Mouse (Mus musculus) adipocyte (in vitro differentiated cells): ENCODE measurements around the gene Sh2d5.

Experiments used
- DNase-seq: peaks from one replicate; pipeline ENCODE4 v3.0.0-alpha.2; 2016; ENCODE audit warnings: low spot score

Sh2d5 gene

DNA sequence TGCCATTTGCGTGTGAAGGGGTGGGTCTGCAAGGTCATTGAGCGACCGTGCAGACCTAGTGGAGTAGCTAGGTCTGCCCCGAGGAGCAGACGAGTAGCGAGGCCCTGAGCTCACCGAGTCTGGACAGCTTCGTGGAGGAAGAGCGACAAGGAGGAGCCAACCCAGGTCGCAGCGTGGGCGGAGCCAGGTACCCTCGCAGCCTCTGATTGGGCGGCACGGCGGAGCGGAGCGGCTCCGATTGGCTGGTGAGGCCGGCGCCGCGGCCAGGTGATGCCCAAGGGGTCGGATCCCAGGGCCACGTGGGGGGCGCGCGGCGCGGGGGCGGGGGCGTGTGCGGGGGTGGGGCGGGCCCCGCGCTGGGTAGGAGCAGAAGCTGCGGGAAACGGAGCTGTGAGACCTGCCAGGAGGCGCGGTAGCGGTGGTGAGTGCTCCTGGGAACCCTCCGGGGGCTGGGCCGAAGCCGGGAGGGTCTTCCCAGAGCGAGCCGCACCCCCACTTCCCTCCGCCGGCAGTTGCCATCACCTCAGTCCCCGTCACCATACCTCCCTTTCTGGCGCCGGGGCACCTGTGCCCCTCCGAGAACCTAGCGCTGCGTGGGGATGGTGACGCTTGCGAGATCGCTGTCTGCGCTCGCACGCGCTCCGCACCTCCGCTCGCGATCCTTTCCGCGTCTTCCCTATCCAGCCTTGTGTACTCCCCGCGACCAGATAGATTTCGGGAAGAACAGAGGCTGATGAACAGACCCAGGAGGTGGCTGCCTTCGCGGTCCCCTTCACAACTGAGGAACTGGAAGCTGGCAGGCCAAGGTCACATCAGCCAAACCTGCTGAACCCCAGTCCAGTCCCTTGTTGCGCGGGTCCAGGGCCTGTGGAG is at the start of gene Sh2d5, which contains the start of gene Kif17:
Gene Sh2d5 (plus strand): TSS at position 316 of the 873 bp plus-strand sequence.
Gene Kif17 (plus strand): TSS at position 348 of the 873 bp plus-strand sequence.
- DNase-seq = no peak

DNA sequence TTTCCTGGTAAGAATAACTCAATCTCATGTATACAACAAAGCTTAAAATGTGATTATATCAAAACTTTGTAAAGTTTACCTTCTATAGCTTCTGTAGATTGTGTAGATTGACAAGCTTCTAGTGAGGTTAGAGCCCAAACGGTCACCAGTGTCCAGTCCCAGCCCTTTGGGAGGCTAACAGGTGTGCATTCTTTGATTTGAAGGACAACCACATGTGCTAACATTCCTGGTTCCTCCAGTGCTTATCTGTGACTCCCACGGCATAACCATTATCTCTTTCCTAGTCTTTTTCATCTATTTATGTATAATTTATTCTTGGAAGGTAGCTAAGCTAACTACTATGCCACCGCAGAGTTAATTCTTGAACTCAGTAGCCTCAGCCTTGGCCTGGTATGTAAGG is 49.4 kb upstream of the Sh2d5 start:
- no peak for DNase-seq

DNA sequence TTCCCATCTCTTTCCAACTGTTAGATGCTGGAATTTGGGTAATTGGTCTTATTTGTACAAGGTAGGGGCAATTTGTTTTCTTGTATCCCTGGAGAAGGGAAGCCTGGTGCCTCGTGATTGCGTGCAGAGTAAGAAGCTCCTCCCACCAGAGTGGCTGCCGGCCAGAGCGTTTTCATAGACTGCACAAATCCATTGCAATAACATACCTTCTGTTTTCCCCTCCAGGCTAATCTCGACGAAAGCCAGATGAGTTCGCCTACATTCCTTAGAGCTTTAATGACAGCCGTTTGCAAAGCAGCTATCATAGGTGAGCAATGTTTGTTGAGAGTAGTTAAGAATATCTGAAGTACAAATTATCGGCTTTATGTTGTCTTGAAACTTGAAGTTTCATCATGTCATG is 48.5 kb upstream of the Sh2d5 start:
- no peak for DNase-seq

DNA sequence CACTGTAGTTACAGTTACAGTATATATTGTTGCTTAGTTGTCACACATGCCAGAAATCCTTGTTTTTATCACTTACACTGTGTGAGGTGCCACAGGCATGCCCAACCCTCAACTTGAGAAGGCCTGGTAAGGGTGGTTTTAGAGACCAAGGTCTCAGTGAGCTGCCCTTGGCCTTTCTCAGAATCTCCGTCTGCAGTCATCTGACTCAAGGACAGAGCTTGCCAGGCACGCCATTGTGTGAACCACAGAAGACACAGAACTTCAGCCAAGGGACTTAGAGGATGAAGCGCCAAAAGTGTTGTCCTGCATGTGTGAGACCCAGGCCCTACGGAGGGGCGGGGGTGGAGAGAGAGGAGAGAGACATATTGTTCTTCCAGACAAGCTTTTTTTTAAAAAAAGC is 40.1 kb upstream of the Sh2d5 start:
- no peak for DNase-seq

DNA sequence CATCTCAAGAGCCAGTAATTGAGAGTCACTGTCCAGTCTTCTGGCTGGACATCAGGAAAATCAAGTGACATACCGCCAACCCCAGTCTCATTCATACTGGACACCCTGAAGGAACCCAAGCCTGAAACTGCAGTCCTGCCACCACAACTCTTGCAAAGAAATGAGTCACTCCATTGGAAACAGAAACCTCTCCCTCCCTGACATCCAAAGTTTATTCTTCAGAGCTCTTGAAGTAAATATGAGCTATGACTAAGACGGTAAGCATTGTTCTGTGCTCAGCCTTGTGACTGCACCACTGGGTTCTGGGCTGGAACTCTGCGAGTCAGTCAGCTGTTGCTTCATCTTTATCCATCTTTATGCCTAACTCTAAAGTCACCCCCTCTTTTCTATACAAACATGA is 36.3 kb upstream of the Sh2d5 start:
- peak; percentile 61 for DNase-seq

DNA sequence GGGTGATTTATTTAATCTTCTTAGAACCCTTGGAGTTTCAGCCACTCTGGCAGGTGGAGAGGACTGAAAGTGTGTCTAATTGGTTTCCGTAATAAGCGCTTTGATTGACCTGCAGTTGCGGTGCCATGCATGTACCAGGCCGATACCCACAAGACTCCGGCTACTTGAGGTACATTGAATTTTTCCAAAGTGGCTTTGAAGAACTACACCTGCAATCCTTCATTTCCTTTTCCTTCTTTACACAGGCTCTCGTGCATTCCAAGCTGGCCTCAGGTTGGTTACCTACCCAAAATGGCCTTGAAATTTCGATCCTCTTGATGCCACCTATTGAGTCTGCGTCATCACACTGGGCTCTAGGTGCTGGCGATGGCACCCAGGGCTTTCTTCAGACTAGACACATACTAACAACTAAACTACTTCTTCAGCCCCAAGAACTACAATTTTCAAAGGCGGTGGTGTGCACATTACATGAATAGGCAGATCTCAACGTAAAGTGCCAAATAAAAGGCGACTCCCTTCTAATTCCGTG is 34.5 kb upstream of the Sh2d5 start:
- DNase-seq = no peak

DNA sequence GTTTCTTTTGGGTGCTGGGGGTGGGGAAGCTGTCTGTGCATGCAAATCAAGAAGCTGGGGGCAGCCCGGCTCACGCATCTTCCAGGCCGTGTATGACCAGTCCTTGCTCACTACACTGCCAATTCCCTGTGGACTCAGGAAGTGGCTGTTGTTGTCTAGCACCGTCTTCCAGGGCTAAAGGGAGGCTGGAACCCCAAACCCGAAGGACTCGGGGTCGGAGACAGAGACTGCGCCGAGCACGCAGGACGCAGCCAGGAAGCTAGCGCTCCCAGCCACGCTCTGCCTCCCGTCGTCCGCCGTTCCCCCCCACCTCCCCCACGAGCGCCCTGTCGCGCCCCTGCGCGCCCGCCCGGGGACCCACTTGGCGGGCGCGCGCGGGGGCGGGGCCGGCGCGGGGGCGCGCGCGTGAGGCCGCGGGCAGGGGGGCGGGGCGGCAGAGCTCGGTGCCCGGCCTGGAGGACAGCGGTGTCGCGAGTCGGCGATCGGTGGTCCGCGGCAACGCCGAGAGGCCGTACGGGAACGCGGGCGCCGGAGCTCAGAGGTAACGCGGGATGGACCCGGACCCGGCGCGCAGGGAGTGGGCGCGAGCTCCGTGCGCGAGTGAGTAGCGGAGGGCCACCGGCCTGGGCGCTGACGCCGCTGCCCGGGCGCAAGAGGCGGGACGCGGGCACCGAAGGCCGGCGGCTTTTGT is 33.9 kb upstream of the Sh2d5 start, which contains the start of gene Hp1bp3:
Gene Hp1bp3 (plus strand): TSS at position 97 of the 691 bp plus-strand sequence.
- peak; percentile 59 for DNase-seq

DNA sequence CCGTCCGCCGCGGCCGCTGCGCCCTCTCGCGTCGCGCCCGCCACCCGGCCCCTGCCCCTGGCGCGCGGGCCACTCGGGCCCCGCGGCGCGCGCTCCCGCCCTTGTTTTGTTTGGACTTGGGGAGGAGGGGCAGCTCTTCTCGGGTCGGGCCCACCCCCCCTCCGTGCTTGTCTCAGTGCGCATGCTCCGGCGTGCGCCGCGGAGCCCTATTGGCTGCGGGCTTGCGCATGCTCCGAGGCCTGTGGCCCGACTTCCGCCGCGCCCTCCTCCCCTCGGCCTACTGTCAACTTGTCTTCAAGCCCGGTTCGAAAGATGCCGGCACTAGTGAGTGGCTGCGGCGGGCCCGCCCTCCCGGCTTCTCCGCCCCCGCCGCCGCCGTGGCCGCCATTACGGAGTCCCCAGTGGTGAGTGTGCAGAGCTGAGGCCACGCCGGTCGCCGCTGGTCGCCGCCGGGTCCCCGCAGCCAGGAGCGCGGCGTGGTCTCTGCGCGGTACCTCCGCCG is 33.3 kb upstream of the Sh2d5 start:
- peak; percentile 97 for DNase-seq

DNA sequence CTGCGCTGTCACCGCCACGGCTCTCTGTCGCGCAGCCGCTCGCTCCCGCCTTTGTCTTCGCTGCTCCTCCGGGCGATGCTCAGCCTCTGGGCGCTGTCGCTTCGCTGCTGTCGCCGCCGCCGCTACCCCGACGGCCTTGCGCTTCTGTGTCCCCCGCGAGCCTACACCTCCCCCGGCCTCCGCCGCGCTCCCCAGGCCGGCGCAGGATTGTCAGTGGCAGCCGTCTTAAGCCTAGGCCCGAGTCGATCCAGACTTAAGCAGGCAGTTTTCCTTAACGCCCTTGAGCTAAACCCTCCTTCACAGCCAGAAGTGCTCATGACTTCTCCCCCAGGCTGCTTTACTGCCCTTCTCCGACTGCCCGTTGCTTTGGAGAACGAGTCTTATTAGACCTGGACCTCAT is 32.8 kb upstream of the Sh2d5 start:
- DNase-seq = peak; percentile 34

DNA sequence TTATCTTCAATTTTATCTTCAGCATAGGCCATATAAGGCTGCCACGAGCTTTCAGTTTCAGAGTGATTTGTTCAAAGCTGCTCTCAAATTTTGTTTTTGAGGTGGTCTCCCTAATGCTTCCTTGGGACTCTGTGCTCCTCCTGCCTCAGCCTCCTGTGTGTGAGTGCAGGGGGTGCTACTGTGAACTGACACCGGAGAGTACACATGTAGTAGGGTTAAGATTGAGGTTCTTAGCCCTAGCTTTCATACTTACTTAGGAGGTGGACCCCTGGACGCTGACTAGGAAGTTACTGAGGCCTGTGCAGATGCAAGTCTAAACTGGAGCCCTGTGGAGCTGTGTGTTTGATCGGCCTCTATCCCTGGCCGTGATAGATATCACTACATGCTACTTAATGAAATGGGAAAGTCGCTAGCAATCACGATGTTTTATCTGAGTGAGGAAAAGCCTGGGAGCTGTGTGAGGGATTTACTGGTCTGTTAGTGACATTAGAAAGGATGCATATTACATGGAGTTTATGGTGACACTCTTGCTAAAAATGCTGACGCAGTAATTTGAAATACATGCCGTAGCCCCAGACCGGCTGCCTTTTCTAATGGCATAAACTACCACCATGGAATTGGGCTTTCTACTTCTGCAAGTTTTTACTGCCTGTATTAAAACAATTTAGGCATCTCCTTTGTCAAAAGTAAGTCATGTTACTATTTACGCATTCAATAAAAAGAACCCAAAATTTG is 32.1 kb upstream of the Sh2d5 start:
- no peak for DNase-seq

DNA sequence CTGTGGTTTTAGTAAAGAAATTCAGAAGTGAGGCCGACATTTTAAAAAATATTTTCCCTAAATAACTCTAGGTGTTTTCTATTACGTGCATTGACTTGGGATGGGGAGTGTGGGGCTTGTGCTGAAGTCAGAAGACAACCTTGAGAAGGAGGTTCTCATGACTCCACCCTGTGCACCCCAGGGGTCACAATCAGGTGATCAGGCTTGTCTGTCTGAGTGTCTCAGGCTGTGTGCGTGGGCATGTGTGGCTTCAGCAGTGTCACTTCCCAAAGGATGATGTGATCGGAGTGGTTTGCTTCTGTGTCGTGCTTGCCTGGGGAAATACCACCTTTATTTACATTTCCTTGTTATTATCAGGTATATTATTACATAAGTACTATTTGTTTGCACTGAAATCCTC is 30.9 kb upstream of the Sh2d5 start:
- no peak for DNase-seq

DNA sequence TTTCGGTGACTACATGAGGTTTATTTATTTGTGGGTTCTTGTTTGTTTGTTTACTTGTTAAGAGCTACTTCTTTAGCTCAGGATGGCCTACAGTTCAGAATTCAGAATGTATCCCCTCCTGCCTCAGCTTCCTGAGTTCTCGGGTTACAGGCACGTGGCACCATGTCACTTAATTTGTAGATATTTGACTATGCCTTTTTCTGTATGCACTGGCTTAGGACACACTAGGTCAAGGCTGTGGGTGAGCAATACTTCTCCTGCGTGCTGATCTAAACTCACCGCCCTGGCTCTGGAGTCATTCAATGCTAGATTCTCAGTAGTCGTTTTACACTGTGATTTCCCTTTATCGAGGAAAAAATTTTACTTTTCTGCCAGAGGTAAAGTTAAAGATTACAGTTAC is 29.4 kb upstream of the Sh2d5 start:
- no peak for DNase-seq

DNA sequence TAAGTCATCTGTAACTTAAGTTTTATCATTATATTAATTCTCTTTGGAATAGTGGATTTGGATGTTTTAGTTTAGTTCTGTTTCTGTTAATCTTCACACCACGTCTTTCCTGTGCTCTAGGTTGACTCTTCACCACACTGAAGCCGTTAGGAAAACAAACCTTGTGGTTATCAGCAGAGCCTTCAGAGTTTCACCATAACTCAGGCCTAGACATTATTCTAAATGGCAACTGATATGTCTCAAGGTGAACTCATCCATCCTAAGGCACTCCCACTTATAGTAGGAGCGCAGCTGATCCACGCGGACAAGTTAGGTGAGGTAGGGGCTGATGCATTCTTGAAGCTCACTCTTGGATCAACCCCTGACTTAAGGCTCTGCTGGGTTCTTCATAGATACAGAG is 28.8 kb upstream of the Sh2d5 start:
- no peak for DNase-seq

DNA sequence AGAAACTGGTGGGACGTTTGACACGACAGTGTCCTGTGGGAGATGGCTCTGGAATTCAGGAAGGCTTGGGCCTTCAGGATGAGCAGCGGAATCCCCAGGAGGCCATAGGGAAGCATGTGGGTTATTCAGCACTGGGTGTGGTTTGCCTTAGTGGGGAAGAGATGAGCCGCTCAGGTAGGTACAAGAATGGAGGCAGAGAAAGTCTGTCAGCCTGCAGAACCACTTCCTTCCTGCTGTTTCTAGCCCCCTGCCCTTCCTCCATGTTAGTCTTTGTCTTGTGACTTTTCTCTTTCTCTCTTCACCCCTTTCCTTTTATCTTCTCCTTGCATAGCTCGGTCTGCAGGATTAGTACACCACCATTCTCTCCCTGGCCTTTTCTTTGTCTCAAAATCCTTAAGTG is 27.8 kb upstream of the Sh2d5 start:
- DNase-seq = no peak

DNA sequence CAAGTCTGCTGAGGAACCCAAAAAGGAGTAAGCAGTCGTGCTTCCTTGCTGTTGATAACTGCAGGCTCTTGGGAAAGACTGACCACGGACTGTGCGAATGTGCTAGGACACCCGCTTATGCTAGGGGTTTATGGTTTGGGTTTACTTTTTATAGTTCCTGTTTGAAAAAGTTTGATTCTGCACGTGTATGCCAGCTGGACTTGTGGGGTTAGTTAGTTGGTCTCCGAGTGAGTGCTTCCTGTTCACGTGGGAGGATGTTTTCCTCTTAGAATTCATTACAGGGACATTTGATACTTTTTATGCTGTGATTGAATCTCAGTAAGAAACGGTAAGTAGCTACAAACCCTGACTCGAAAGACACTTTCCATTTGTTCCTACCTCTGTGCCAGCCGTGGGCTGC is 26.6 kb upstream of the Sh2d5 start:
- DNase-seq = no peak

DNA sequence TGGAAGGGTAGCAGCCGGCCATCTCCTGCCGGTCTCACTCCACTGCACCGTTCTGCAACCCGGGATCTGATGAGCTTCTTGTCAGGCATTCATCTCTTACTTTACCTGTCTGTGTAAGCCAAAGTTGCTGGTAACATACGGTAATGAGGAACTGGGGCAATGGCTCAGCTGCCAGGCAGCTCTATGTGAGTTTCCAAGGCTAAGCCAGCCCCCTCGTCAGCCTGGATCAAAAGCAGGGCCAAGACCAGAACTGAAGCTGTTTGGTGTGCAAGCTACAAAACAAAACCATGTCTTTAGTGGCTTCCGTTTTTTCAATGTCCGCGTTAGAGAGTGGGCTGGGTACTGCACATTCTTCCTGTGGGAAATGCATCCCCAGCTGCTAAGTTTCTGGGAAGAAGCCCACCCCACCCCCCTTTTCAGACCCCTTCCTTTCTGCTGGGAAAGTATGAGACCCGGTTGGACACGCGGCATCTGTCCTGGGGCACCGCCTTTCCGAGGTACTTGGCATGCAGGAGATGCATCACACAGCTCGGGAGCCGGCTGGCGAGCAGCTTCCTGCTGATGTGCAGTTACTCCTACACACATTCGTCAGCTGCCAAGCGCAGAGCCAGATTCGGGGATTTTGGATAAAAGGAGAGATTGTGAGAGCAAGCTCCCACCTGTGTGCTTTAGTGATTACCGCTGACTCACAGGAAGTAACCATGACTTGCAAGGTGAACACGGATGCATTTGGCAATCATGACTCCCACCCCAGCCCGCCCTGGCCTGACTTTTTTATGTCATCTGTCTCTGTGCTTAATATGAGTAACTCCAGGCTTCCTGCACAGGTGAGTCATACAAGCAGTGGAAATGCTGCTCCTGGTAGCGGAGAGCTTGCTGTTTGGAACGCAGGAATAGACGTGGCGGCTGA is 3.2 kb upstream of the Sh2d5 start:
- DNase-seq = no peak

DNA sequence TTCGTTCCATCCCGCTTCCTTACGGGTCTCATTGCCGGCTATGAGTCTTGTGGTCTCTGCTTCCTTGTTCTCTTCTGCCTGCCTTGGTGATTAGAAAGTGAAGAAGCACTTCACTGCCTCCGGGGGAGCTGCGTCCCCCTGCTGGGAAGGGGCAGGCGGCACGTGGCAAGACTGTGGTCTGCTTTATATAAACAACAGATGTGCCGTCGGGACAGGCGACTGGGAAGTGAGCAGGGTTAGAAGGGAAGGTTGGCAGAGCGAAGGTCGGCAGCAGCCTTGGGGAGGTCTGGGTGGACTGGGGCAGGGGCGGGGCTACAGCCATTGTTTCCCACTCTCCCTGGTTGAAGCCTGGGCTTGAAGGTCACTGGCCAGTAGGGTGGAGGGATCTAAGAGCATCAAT is 1.6 kb downstream of the Sh2d5 start:
- no peak for DNase-seq

DNA sequence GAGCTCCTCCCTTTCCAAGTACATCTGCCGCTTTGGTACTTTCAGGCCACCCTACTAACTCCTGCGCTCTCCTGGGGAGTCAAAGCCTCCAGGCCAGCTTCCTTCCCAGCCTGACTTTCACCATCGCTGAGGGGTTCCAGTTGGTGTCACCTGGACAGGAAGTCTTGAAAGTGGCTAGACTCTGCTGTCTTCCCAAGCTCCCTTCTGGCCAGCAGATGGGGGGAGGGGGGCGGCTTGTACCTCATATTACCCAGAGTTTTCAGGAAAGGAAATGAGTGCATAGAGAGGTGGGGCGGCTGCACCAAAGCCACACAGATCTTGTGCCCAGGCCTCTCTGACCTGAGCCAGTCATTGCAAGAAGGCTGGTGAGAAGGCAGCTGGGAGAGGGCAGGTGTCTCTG is 2.0 kb downstream of the Sh2d5 start:
- DNase-seq = no peak

DNA sequence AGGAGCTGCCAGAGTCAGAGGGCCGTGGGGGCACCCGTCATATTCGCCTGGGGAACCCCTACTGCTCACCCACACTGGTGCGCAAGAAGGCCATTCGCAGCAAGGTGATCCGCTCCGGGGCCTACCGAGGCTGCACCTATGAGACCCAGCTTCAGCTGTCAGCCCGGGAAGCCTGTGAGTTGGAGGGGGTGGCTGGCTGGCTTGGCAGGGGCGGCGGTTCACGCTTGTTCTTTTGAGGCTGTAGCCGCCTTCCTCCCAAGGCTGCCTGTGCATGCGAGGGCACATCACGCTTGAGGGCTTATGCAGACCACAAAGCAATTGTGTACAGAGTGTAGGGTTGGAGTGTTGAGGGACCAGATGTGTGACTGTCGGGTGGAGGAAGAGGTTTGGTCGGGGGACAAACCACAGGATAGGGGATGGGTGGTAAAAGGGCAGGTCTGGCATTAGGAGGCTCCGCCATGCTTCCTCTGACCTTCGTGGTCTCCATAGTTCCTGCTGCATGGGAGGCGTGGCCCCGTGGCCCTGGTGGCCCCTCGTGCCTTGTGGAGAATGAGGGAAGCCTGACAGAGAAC is 7.0 kb downstream of the Sh2d5 start:
- DNase-seq = no peak

DNA sequence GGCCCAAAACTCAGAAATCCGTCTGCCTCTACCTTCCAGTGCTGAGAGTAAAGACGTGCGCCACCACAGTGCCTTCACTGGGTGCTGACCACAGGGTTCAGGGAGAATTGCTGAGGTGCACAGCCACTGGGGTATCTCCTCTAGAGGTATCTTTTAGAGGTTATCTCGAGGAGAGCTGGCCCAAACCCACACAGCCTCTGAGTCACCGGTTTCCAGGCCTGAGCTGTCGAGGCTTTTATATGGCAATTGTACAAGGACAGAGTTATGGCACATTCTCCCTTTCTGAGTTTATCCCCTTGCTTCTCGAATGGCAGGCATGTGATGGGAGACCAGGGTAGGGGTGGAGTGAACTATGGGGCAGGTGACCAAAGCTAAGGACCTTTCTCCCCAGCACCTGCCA is 8.5 kb downstream of the Sh2d5 start:
- DNase-seq = no peak

DNA sequence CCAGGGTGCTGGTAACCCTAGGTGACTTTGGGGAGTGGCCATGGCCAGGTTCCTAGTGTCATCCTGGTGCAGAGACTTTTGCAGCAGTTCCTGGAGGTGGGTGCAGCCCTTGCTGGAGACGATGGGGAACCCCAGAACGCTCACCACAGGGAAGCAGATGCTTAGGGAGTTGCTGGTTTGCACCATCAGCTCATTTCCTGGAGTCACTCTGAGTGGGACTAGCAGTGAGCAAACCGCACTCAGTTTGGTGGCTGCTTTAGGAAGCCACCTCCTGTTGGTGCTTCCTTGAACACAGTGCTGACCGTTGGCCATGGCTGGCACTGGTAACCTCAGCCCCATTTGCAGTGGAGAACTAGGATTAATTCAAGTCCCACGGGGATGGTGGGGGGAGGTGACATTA is 9.3 kb downstream of the Sh2d5 start:
- DNase-seq = no peak
